ENCODE assay signal across 8 mouse cellular contexts in the genomic region with DNA sequence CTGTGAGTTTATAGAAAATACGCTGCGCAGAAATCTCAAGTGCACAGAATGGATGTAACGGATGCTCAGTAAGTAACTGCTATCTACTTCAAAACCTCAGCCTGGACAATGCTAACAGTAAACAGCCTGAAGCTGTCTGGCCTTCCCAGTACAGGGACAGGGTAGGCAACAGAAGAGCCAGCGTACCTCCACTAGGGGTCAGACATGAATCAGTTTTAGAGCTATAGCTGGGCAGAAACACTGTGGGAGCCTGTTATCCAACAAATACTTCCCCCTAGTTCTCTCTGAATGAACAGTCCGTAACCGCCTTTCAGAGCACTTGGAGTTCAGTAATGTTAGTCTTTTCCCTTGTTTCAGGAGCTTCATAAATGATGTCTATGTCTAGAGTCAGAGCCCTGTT.
DNase-seq lines count a peak whose midpoint lies in the region; ATAC-seq and TF ChIP-seq lines count a peak whose summit lies in the region.

No protein-coding gene starts in this region.

- WGBS in forebrain, embryonic 15.5 days: 37% methylated on average over 6 of the region's 6 CpGs
- WGBS in neural tube, embryonic 15.5 days: 35% methylated on average over 6 of the region's 6 CpGs

- no peaks in the 10 kb centered on the region for H3K27me3 ChIP-seq in forebrain, embryonic 15.5 days
- no peaks in the 10 kb centered on the region for H3K27me3 ChIP-seq in neural tube, embryonic 15.5 days (replicated peaks)

- in situ Hi-C loops in ES-E14 (cut with MboI; ENCODE audit: low sequenced_read_pairs in 2 of 2, unreplicated experiment in 2 of 2): loop anchor here in 1 of 2 experiments (10.0 to 25.0 kb wide), 2 partner anchors 366 to 1014 kb away; no protein-coding TSS in a partner anchor

- no peak overlapping the region for H3K4me3 ChIP-seq in ES-E14 (ENCODE audit: insufficient read depth in 1 of 2, low read depth in 1 of 2, low read length in 2 of 2, poor library complexity in 1 of 2, severe bottlenecking in 1 of 2)
- H3K4me3 ChIP-seq in forebrain, embryonic 15.5 days: no peak overlapping the region
- no peak overlapping the region for H3K4me3 ChIP-seq in neural tube, embryonic 15.5 days (replicated peaks)

- DNase-seq in ES-E14 (ENCODE audit: low read depth, low spot score): peak; percentile 59
- peak; percentile 76 for DNase-seq in cerebellum, adult 11 months
- peak; percentile 63 for DNase-seq in heart, postnatal 25 days (ENCODE audit: low spot score)
- peak; percentile 90 for DNase-seq in layer of hippocampus, adult 11-12 months (ENCODE audit: low spot score)
- DNase-seq in lung, adult 18-20 months: peak; percentile 74 to 80
- DNase-seq in testis, postnatal 14 days (ENCODE audit: low spot score): peak; percentile 42

- intact Hi-C loops in heart, postnatal 25 days (cut with DNase I): loop anchor here (2.0 to 5.0 kb wide), 2 partner anchors 70 to 364 kb away; a partner anchor contains a TSS

- peak; percentile 95 for ATAC-seq in forebrain, embryonic 15.5 days (replicated peaks)
- ATAC-seq in neural tube, embryonic 15.5 days (ENCODE audit: low FRiP score): peak; percentile 94

- no peak overlapping the region for H3K9ac ChIP-seq in ES-E14 (ENCODE audit: insufficient read depth, low read depth, low read length, poor library complexity, severe bottlenecking)
- no peak overlapping the region for H3K9ac ChIP-seq in forebrain, embryonic 15.5 days (replicated peaks)
- H3K9ac ChIP-seq in neural tube, embryonic 15.5 days (replicated peaks): no peak overlapping the region

- H3K4me2 ChIP-seq in forebrain, embryonic 15.5 days (replicated peaks): no peak overlapping the region
- no peak overlapping the region for H3K4me2 ChIP-seq in neural tube, embryonic 15.5 days

- H3K36me3 ChIP-seq in ES-E14 (ENCODE audit: control insufficient read depth, insufficient read depth, low read length, poor library complexity, severe bottlenecking): 0 out of 2 replicates have a peak, but pooled peaks cover 2% of the 10 kb centered on the region
- H3K36me3 ChIP-seq in forebrain, embryonic 15.5 days: no peaks in the 10 kb centered on the region
- H3K36me3 ChIP-seq in neural tube, embryonic 15.5 days: no peaks in the 10 kb centered on the region

- no peaks in the 10 kb centered on the region for H3K9me3 ChIP-seq in ES-E14 (ENCODE audit: control insufficient read depth, insufficient read depth, low read depth, low read length)
- H3K9me3 ChIP-seq in forebrain, embryonic 15.5 days: no peaks in the 10 kb centered on the region
- no peaks in the 10 kb centered on the region for H3K9me3 ChIP-seq in neural tube, embryonic 15.5 days (replicated peaks)

- H3K27ac ChIP-seq in ES-E14 (ENCODE audit: insufficient read depth, low read depth, low read length, poor library complexity, severe bottlenecking): no peak overlapping the region
- H3K27ac ChIP-seq in forebrain, embryonic 15.5 days (replicated peaks): no peak overlapping the region
- H3K27ac ChIP-seq in neural tube, embryonic 15.5 days (replicated peaks): no peak overlapping the region

- H3K4me1 ChIP-seq in ES-E14 (ENCODE audit: control insufficient read depth in 2 of 2, insufficient read depth in 2 of 2, low read length in 2 of 2, poor library complexity in 1 of 2): no peaks in the 10 kb centered on the region
- peaks cover 19% of the 10 kb centered on the region for H3K4me1 ChIP-seq in forebrain, embryonic 15.5 days
- peaks cover 2% of the 10 kb centered on the region; the same call in 1 of the 2 replicates for H3K4me1 ChIP-seq in neural tube, embryonic 15.5 days

TF ChIP-seq in ES-E14, 5 proteins besides CTCF, POLR2A, EP300 and RAD21:
- TF ChIP-seq ZC3H11A (IDR thresholded peaks at IDR 0.05; ENCODE audit: borderline replicate concordance, low read depth, low read length): peak; percentile 91; the same call in 1 of the 2 replicates
- TF ChIP-seq MAFK (IDR thresholded peaks at IDR 0.05; ENCODE audit: insufficient read depth, low read depth, low read length): no peak
